Mouse (Mus musculus): ENCODE measurements around the gene Sdr9c7. TPM values are rescaled to one million over a fixed set of nuclear protein-coding genes. Genes with fewer than 3 reads are reported as not detected.

The Sdr9c7 gene
- 0.02 TPM in 1 of 2 replicates, not detected in the other for polyA plus RNA-seq (2012; rRNA removed)

DNA sequence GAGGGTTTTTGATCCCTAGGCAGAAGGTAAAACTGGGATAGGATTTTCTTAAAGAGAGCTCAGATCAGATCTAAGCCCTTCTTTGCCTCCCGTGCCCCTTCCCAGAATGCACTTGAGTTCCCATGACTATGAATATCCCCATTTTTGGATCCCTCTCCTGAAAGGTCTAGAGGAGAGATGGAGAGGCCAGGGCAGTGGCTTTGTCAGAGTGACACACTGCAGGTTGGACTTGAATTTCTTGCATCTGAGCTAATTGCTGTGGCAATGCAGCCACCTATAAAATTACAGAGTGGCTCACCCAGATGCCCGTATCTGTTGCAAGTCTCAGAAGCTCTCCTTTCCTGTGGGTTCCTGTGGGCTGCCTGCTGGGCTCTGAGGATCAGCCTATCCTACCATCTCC, at the start of gene Sdr9c7:
Gene Sdr9c7 (plus strand): TSS at position 301 of the 400 bp plus-strand sequence.

DNA sequence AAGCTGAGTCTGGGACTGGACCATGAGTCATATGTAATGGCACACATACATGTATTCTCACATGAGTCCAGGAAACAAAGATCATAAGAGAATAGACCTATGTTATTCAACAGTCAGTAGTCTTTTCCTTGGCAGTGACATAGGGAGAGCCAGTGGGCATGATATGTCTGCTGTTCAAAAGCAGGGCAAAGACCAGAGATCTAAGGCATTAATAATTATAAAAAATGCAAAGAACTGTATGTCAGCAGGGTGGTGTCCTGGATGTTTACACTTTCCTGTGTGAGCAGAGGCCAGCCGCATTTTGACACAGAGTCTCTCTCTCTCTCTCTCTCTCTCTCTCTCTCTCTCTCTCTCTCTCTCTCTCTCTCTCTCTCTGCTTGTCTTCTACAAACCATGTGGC, 48.7 kb upstream of the Sdr9c7 start, which contains the start of gene Rdh19:
Gene Rdh19 (plus strand): TSS at position 301 of the 400 bp plus-strand sequence.

DNA sequence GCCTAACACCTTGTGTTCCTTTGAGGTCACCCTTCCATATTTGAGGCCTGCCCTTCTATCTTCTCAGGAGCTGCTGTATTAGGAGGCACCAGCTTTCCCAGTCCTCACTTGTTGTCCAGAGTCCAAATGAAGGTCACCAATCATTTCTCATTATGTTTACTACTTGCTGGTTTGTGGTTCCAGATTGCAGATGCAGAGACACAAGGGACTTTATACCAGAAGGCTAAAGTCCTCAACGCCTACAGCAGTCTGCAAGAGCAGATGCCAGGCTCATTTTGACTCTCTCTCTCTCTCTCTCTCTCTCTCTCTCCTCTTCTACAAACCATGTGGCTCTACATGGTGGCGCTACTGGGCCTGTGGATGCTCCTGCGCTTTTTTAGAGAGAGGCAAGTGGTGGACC, 32.1 kb upstream of the Sdr9c7 start, which contains the start of gene Rdh16f2:
Gene Rdh16f2 (plus strand): TSS at position 243 of the 400 bp plus-strand sequence.

DNA sequence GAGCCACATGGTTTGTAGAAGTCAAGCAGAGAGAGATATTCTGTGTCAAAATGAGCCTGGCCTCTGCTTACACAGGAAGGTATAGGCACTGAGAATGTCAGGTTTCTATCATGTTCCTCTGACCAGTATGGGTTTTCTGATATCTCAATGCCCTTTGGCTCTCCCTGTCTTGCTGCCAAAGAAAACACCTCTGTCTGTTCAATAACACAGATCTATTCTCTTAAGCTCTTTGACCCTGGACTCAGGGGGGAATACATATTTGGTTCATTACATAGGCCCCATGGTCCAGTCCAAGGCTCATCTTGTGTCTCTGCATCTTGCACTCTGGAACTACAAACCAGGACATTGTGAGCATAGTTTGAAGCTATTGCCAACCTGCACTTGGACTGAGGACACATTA, 9.7 kb upstream of the Sdr9c7 start, which contains the start of gene Rdh7:
Gene Rdh7 (minus strand): TSS at position 213 of the 400 bp plus-strand sequence.

Other genes starting within 250 kb of the Sdr9c7 start
- 5.7 and 6.6 TPM in 2 replicates for gene Nemp1, start 231.6 kb upstream of the Sdr9c7 start, polyA plus RNA-seq (2012; rRNA removed)
- 3.7 and 3.8 TPM in 2 replicates for gene Nab2, start 229.9 kb upstream of the Sdr9c7 start, polyA plus RNA-seq (2012; rRNA removed)
- gene Myo1a, start 193.3 kb upstream of the Sdr9c7 start, polyA plus RNA-seq (2012; rRNA removed), result 0.22 and 0.26 TPM in 2 replicates
- gene Tac2, start 174.0 kb upstream of the Sdr9c7 start, polyA plus RNA-seq (2012; rRNA removed), result 19.2 and 23.8 TPM in 2 replicates
- 2.1 and 2.3 TPM in 2 replicates for gene Zbtb39, start 159.0 kb upstream of the Sdr9c7 start, polyA plus RNA-seq (2012; rRNA removed)
- 8.2 and 9.1 TPM in 2 replicates for gene Gpr182, start 146.8 kb upstream of the Sdr9c7 start, polyA plus RNA-seq (2012; rRNA removed)
- 0.12 and 0.14 TPM in 2 replicates for gene Rdh1, start 138.8 kb upstream of the Sdr9c7 start, polyA plus RNA-seq (2012; rRNA removed)
- gene Rdh16f1, start 138.7 kb upstream of the Sdr9c7 start, polyA plus RNA-seq (2012; rRNA removed), result 0.06 and 0.10 TPM in 2 replicates
- 0.02 and 0.05 TPM in 2 replicates for gene Rdh9, start 122.1 kb upstream of the Sdr9c7 start, polyA plus RNA-seq (2012; rRNA removed)
- gene Rdh16, start 97.4 kb upstream of the Sdr9c7 start, polyA plus RNA-seq (2012; rRNA removed), result 0.01 and 0.02 TPM in 2 replicates
- gene Rdh19, start 48.6 kb upstream of the Sdr9c7 start, polyA plus RNA-seq (2012; rRNA removed), result 0.02 and 0.05 TPM in 2 replicates
- 0.09 and 0.12 TPM in 2 replicates for gene Rdh16f2, start 32.0 kb upstream of the Sdr9c7 start, polyA plus RNA-seq (2012; rRNA removed)
- 1.0 and 1.3 TPM in 2 replicates for gene Rdh7, start 9.7 kb upstream of the Sdr9c7 start, polyA plus RNA-seq (2012; rRNA removed)
- 0.10 TPM in 1 of 2 replicates, not detected in the other for gene Hsd17b6, start 109.1 kb downstream of the Sdr9c7 start, polyA plus RNA-seq (2012; rRNA removed)
- 45.2 and 51.2 TPM in 2 replicates for gene Prim1, start 116.7 kb downstream of the Sdr9c7 start, polyA plus RNA-seq (2012; rRNA removed)
- gene Naca, start 137.1 kb downstream of the Sdr9c7 start, polyA plus RNA-seq (2012; rRNA removed), result 343 and 396 TPM in 2 replicates
- 45.9 and 53.1 TPM in 2 replicates for gene Ptges3, start 160.4 kb downstream of the Sdr9c7 start, polyA plus RNA-seq (2012; rRNA removed)
- 942 and 1,051 TPM in 2 replicates for gene Atp5b, start 184.8 kb downstream of the Sdr9c7 start, polyA plus RNA-seq (2012; rRNA removed)
- 9.0 and 10.6 TPM in 2 replicates for gene Baz2a, start 193.1 kb downstream of the Sdr9c7 start, polyA plus RNA-seq (2012; rRNA removed)

Measured in liver, embryonic 14 days (tissue).